Mouse (Mus musculus) right cerebral cortex, postnatal 10 days (tissue): ENCODE data around the gene Trp53tg5.

Source experiments
- DNase-seq, 2 experiments: peaks; one replicate each; pipeline ENCODE4 v3.0.0; 2021; ENCODE audit warnings: low spot score in 2 of 2

Trp53tg5 gene

DNA sequence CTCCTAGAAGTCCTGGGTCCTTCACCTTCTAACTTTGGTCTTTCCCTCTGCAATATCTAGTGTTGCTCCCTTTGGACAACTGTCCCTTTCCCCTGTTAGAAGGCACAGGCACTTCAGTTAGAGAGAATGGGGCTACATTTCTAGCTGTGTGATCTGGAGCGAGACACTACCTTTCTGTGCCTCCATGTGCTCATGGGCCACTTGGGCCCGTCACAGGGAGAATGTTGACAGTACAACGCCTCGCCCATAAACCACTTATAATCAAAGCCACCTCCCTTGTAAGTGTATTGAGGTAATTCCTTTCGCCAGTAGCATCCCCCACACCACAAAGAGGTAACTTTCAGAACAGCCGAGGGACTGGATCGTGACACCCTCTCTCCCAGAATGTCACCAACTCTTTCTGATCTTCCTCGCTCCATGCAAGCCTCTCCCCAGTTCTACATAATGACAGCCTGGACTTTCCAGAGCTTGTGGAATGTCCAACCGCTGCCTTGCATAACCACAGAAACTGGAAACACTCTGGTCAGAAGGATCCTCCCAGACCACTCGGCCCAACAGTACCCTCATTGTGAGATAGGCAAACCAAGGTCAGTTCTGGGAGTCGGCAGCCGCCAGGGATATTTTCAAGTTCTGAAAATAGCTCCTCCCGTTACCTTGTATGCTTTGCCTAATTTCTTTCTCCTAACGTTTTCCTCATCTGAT, 24.0 kb downstream of the Trp53tg5 start:
- no peak for DNase-seq

GRCm38 (mm10) chr2:164448921-164449320, 24.6 kb downstream of the Trp53tg5 start:
- no peak for DNase-seq

DNA sequence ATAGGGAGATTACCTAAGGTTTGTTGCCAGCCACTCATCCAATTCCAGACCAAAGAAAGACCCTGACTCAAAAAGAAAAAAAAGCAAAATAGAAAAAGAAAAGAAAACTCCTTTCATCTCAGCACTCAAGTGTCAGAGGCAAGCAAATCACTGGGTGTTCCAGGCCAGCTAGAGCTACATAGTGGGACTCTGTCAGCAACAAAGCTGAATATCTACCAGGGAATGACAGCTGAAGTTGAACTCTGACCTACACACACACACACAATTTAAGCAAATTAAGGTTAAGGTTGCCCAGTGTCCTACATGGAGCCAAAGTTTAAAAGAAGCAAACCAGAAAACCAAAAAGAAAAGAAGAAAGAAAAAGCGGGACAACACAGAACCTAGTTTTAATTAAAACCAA, 25.4 kb downstream of the Trp53tg5 start:
- no peak for DNase-seq

DNA sequence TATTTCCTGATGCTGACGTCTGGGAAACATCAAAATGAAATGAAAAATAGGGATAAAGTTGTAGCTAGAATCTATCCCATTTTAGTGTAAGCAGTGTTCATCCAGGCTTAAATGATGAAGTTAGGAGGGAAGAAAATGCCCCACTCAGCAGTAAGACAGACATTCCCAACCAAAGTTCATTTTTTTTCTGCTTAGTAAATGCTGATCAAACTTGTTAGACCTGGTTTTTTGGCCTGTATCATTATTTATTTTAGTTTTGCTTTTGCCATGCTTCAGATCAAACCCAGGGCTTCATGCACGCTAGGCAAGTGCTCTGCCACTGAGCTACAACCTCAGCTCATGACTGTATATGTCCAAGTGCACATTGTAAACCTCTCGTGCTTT, 27.4 kb downstream of the Trp53tg5 start:
- DNase-seq, result no peak

DNA sequence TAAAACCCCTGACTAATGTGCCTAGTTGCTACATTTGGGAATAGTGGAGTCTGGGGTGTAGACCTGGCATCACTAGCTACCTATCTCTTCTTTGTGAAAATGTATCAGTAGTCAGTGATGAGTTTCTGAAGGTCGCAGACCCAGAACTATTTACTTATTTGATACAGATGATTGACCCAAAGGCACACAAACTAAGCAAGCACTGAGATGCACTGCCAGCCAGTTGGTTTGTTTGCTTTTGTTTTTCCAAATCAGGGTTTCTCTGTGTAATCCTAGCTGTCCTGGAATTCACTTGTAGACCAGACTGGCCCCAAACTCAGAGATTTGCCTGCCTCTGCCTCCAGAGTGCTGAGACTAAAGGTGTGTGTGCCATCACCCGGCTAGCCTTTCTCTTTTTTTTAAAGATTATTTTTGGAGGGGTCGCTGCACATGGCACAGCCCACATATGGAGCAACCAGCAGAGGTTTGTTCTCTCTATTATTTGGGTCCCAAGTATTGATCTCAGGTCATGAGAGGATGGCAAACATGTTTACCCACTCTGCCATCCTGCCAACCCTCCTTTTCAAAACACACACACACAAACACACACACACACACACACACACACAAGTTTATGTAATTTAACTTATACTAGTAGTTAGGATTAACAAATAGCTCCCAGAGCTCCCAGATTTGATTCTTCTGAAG, 28.0 kb downstream of the Trp53tg5 start:
- DNase-seq, result no peak

DNA sequence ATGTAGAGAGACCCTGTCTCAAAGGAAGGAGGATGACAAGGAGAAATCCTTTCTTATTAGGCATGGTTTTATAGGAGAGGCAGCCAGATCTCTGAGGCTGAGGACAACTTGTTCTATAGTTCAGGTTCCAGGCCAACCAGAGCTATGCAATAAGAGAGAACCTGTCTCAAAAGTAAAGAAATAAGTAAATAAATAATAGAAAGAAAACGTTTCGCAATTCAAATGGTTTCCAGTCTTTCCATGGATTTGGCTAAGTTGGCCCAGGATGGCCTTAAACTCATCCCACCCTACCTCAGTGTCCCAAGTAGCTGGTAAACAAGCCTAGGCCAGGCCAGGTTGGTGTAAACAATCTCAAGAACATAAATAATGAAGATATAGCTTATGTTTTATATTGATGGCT, 28.8 kb downstream of the Trp53tg5 start:
- DNase-seq, result no peak

GRCm38 (mm10) chr2:164443460-164444000, 30.0 kb downstream of the Trp53tg5 start, which contains the start of gene Sdc4:
Gene Sdc4 (minus strand): TSS chr2:164443887.
- DNase-seq, result no peak

GRCm38 (mm10) chr2:164443051-164443437, 30.5 kb downstream of the Trp53tg5 start:
- DNase-seq, result peak; percentile 78

- no peak for DNase-seq
Measured at GRCm38 (mm10) chr2:164442315-164443050, 31.0 kb downstream of the Trp53tg5 start.

GRCm38 (mm10) chr2:164441731-164442130, 31.8 kb downstream of the Trp53tg5 start:
- DNase-seq, result no peak

DNA sequence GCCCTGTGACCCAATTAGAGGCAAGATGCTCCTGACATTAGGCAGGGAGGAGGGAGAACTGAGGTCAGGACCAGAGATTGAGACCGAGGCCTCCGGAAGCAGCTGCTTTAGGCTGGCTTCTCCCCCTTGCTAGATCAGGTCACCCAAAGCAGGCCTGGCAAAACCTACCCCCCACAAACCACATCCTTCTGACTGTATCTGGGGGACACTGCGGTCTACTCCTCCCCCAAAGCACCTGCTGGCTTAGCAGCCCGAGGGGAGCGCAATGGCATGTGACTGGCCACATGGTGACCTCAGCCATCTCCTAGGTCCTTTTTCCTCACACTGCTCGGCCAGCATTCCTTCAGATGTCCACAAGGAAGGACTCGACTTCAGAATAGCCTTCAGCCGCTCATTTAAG, 32.4 kb downstream of the Trp53tg5 start:
- DNase-seq, result no peak

DNA sequence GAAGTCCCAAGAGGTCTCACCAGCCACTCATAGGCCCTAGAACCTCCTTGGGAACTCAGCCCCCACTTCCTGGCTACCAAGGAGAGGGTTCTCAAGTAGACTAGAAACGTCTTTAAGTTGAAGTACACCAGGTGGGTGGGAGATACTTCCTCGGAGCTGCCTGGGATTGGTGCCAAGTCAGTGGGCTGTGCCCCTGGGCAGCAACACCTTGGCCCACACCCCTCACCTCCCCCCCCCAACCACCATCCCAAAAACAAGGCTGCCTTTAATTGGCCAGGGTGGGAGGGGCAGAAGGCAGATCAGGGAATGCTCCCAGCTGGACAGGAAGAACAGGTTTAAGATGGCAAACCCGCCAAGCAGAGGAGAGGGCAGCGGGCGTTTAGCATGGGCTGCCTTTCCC, 33.2 kb downstream of the Trp53tg5 start:
- DNase-seq, result no peak

DNA sequence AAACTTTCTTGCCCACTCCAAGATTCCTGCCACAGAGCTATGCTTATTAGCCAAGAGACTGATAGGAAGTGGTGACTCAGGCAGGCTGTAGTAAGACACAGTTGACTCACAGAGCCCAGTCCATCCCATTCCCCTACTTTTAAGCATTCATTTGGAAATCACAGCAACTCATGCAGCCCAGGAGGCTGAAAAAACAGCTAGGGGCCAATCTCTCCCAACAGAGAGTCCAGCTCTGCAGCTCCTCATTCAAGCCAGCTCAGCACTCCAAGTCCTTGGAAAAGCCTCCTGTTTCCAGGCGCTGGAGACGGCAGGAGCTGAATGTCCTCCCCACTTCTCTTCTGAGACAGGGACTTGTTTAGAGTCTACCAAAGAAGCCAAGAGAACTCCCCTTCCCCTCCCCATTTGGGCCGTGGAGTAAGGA, 34.5 kb downstream of the Trp53tg5 start:
- DNase-seq, result peak; percentile 60 to 64

DNA sequence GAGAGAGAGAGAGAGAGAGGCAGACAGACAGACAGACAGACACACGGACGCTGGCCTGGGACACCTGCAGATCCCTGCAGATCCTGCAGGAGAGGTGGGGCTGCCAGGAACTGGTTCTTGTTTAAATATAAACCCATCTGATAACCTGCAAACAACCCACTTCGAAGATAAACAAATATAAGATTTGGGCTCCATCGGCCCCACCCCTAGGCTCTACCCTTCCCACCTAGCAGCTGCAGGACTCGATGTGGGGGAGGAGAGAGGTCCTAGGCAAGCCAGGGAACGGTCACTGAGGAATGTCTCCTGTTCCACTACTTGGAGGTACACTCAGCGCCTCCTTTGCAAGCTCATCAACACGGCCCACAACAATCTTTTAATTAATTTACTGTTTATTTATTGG, 35.3 kb downstream of the Trp53tg5 start:
- DNase-seq, result no peak

- DNase-seq, result no peak
Measured at GRCm38 (mm10) chr2:164437710-164438109, 35.8 kb downstream of the Trp53tg5 start.

- no peak for DNase-seq
Measured at GRCm38 (mm10) chr2:164436961-164437360, 36.6 kb downstream of the Trp53tg5 start.

GRCm38 (mm10) chr2:164436215-164436913, 37.2 kb downstream of the Trp53tg5 start:
- DNase-seq, result peak; percentile 53 to 69

DNA sequence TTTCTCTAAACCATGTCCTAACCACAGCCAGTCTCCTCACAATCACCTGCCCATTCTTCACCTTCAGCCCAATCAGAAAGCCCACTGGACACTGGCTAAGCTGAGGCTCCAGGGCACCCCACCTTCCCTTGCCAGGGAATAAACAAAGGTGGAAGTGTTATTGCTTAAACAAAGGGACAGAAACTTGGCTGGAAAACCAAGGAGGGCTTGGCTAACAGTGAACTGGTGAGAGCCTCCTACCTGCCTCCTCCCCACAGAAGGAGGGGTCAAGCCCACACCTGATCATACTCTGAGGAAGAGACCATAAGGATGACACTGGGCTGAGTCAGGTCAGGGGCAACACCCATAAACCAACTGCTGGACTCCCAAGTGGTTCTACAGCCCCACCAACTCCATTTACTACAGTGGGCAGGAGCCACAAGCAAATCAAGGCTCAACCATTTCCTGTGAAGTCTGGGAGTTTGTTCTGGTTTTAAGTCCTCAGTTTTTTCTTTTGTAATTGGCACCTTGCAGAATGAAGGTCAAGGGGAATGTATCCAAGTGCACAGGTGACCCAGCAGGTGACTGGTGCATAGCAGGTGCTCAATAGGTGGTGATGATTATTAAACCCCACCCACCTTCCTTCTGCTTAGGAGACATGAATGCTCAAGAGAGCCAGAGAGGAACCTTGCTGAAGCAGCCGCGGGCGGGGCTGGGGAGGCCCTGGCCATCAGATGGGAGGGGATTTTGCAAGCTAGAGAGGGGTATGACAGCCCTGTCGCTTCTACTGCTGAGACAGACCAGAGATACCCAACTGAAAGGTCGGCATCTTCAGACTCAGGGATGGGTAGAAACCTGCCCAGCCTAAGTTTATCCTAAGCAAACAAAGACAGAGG, 38.1 kb downstream of the Trp53tg5 start:
- no peak for DNase-seq

GRCm38 (mm10) chr2:164434681-164435080, 38.8 kb downstream of the Trp53tg5 start:
- no peak for DNase-seq

DNA sequence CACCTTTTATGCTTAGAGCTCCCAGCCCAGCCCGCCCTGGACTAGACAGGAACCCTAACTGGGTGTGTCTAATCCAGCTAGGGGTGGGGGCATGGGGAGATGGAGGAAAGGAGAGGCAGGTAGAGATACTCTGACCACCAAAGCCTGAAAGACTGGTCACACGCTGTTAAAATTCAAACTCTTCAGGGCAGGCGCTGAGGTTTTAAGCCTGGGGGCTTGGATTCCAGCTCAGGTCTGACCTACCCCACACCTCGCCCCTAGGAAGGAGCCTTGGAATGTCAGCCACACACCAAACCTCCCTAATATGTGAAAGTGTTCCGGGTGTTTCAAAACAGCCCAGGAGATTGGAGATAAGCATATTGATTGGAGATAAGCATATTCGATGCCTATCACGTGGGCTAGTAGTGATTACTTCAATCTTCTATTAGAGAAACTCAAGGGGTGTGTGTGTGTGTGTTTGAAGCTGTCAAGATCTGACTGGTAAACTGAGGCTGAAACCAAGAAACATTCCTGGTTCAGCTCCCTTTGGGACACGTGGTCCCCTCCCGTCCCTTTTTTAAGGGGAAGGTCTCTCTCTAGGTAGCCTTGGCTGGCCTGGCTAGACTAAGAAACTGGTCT, 40.1 kb downstream of the Trp53tg5 start:
- no peak for DNase-seq
